Comparison of ENCODE assay signal across 8 mouse cellular contexts in genomic region chrX:20658026-20658652, GRCm38 (mm10). TPM values are rescaled to one million over a fixed set of nuclear protein-coding genes. Genes with fewer than 3 reads are reported as not detected.
A peak's percentile ranks its signal among the peaks of the same experiment; 100 is the strongest.
DNase-seq lines count a peak whose midpoint lies in the region; ATAC-seq lines count a peak whose summit lies in the region.

TSS of gene Uba1 (plus strand) at chrX:20658326.

- H3K4me3 ChIP-seq in hindbrain, embryonic 15.5 days = peak within 1 kb of the TSS; percentile 50

- H3K4me1 ChIP-seq in hindbrain, embryonic 15.5 days (replicated peaks) = 0 out of 2 replicates have a peak, but pooled peaks cover 4% of the 10 kb centered on the region

- WGBS in hindbrain, embryonic 15.5 days = 13% methylated on average over 27 of the region's 27 CpGs

- H3K27me3 ChIP-seq in hindbrain, embryonic 15.5 days = no peaks in the 10 kb centered on the region

- no peaks in the 10 kb centered on the region for H3K9me3 ChIP-seq in hindbrain, embryonic 15.5 days

- H3K4me2 ChIP-seq in hindbrain, embryonic 15.5 days = peak within 1 kb of the TSS; percentile 76

- DNase-seq in T-cell, adult 2 months (ENCODE audit: low spot score) = peak; percentile 85
- DNase-seq in cerebellum, postnatal 25 days = peak; percentile 77 to 86
- DNase-seq in frontal cortex, postnatal 36 days (ENCODE audit: low spot score in 2 of 2) = peak; percentile 78 to 81
- peak; percentile 54 for DNase-seq in left cerebral cortex, adult 11 months (ENCODE audit: low spot score)
- DNase-seq in lung, postnatal 4 days = peak; percentile 79 to 83
- DNase-seq in retina, postnatal 7 days (ENCODE audit: low read depth, low spot score) = peak; percentile 60
- DNase-seq in urinary bladder, postnatal 14 days (ENCODE audit: low spot score) = peak; percentile 73

- H3K36me3 ChIP-seq in hindbrain, embryonic 15.5 days = no peaks in the 10 kb centered on the region

- peak within 1 kb of the TSS; percentile 35; the same call in 1 of the 2 replicates for H3K9ac ChIP-seq in hindbrain, embryonic 15.5 days

- ATAC-seq in hindbrain, embryonic 15.5 days (ENCODE audit: low FRiP score, low read depth) = peak; percentile 86

- peak within 1 kb of the TSS; percentile 61 for H3K27ac ChIP-seq in hindbrain, embryonic 15.5 days (replicated peaks)

RNA-seq across cellular contexts. Expression of gene Uba1, which starts in this region (rescaled TPM):
- 350 and 364 TPM in 2 replicates for polyA plus RNA-seq in hindbrain, embryonic 15.5 days (2015; fragmentation: Nextera tagmentation; extraction: Ambion mirVana)

Comparison
In these comparisons a context has a peak if more than half of its experiments do, and no peak if none do; other contexts are left out.
1. Peak in every context shown above with its lines: DNase-seq, ATAC-seq, H3K4me3 ChIP-seq and H3K27ac ChIP-seq.